Mouse (Mus musculus): ENCODE measurements around the gene Ugt1a5.
"Not testable (repeated sequence)": the region's sequence is repeated elsewhere in the genome, so short reads cannot be mapped to it uniquely, and the experiment has no call there.

The Ugt1a5 gene

GRCm38 (mm10) chr1:88197443-88197842, 31.6 kb downstream of the Ugt1a5 start:
- no peak for DNase-seq (ENCODE audit: low spot score)

- DNase-seq (ENCODE audit: low spot score), result no peak
These were observed 34.2 kb downstream of the Ugt1a5 start for GRCm38 (mm10) chr1:88199996-88200395.

GRCm38 (mm10) chr1:88200456-88200855, 34.6 kb downstream of the Ugt1a5 start, which contains the start of gene Ugt1a2:
Ugt1a2 (plus strand) TSS chr1:88200601.
- no peak for DNase-seq (ENCODE audit: low spot score)

- peak; percentile 67 for DNase-seq (ENCODE audit: low spot score)
These were observed 39.6 kb downstream of the Ugt1a5 start, which contains the start of gene Dnajb3 for GRCm38 (mm10) chr1:88205294-88205922. Dnajb3 (minus strand) TSS chr1:88205782.

GRCm38 (mm10) chr1:88206843-88207479, 41.1 kb downstream of the Ugt1a5 start:
- DNase-seq (ENCODE audit: low spot score), result no peak

GRCm38 (mm10) chr1:88211812-88212211, 46.0 kb downstream of the Ugt1a5 start, which contains the start of gene Ugt1a1:
Ugt1a1 (plus strand) TSS chr1:88211959.
- no peak for DNase-seq (ENCODE audit: low spot score)

GRCm38 (mm10) chr1:88212341-88213045, 46.7 kb downstream of the Ugt1a5 start:
- DNase-seq (ENCODE audit: low spot score), result no peak

- DNase-seq (ENCODE audit: low spot score), result no peak
These were observed 47.2 kb downstream of the Ugt1a5 start for GRCm38 (mm10) chr1:88213061-88213460.

GRCm38 (mm10) chr1:88213766-88214461, 48.1 kb downstream of the Ugt1a5 start:
- no peak for DNase-seq (ENCODE audit: low spot score)

- no peak for DNase-seq (ENCODE audit: low spot score)
These were observed 48.7 kb downstream of the Ugt1a5 start for GRCm38 (mm10) chr1:88214462-88214952.

GRCm38 (mm10) chr1:88215466-88216380, 49.9 kb downstream of the Ugt1a5 start:
- DNase-seq (ENCODE audit: low spot score), result no peak

GRCm38 (mm10) chr1:88216551-88216950, 50.7 kb downstream of the Ugt1a5 start:
- no peak for DNase-seq (ENCODE audit: low spot score)

- DNase-seq (ENCODE audit: low spot score), result no peak
These were observed 51.3 kb downstream of the Ugt1a5 start for GRCm38 (mm10) chr1:88217144-88217543.

GRCm38 (mm10) chr1:88217576-88217975, 51.8 kb downstream of the Ugt1a5 start:
- DNase-seq (ENCODE audit: low spot score), result no peak

- DNase-seq (ENCODE audit: low spot score), result no peak
These were observed 52.2 kb downstream of the Ugt1a5 start for GRCm38 (mm10) chr1:88218051-88218450.

- DNase-seq (ENCODE audit: low spot score), result no peak
These were observed 52.8 kb downstream of the Ugt1a5 start for GRCm38 (mm10) chr1:88218591-88218990.

GRCm38 (mm10) chr1:88219054-88219453, 53.2 kb downstream of the Ugt1a5 start:
- DNase-seq (ENCODE audit: low spot score), result no peak

GRCm38 (mm10) chr1:88220336-88220735, 54.5 kb downstream of the Ugt1a5 start:
- DNase-seq (ENCODE audit: low spot score), result no peak

GRCm38 (mm10) chr1:88222216-88222615, 56.4 kb downstream of the Ugt1a5 start:
- no peak for DNase-seq (ENCODE audit: low spot score)

GRCm38 (mm10) chr1:88223011-88223515, 57.3 kb downstream of the Ugt1a5 start:
- DNase-seq (ENCODE audit: low spot score), result not testable (repeated sequence)

GRCm38 (mm10) chr1:88223591-88223990, 57.8 kb downstream of the Ugt1a5 start:
- DNase-seq (ENCODE audit: low spot score), result no peak
